Mouse (Mus musculus): ENCODE measurements around the gene P2rx1. TPM values are rescaled to one million over a fixed set of nuclear protein-coding genes. Genes with fewer than 3 reads are reported as not detected.

Gene P2rx1
- polyA plus RNA-seq, 1 experiment from 2014 or later, result 0.41 TPM

- H3K36me3 ChIP-seq (ENCODE audit: control insufficient read depth, insufficient read depth, low read length), result no peaks in the 10 kb centered on the region
- DNase-seq, result no peak
- no peak for ATAC-seq (ENCODE audit: low FRiP score, low TSS enrichment)
These were observed 16.4 kb upstream of the P2rx1 start for GRCm38 (mm10) chr11:72982516-72982915.

GRCm38 (mm10) chr11:72983283-72983682 lies 15.6 kb upstream of the P2rx1 start:
- H3K36me3 ChIP-seq (ENCODE audit: control insufficient read depth, insufficient read depth, low read length), result no peaks in the 10 kb centered on the region
- DNase-seq, result no peak
- no peak for ATAC-seq (ENCODE audit: low FRiP score, low TSS enrichment)
- no peaks in the 10 kb centered on the region for H3K27me3 ChIP-seq (ENCODE audit: control insufficient read depth, insufficient read depth, low read length)
- H3K9ac ChIP-seq (replicated peaks; ENCODE audit: low read length), result no peak overlapping the region
- no peak overlapping the region for H3K4me3 ChIP-seq (replicated peaks; ENCODE audit: low read depth, low read length)
- no peak overlapping the region for H3K4me2 ChIP-seq (ENCODE audit: low read length)
- no peak overlapping the region for H3K27ac ChIP-seq (replicated peaks; ENCODE audit: low read depth, low read length)
- 46% methylated on average over 5 of the region's 5 CpGs for WGBS
- H3K9me3 ChIP-seq (ENCODE audit: control insufficient read depth, low read length), result no peaks in the 10 kb centered on the region
- no peaks in the 10 kb centered on the region for H3K4me1 ChIP-seq (ENCODE audit: control insufficient read depth, insufficient read depth, low read length)

More at GRCm38 (mm10) chr11:72982516-72982915, 16.4 kb upstream of the P2rx1 start:
- Histone ChIP-seq H3K4me2 (ENCODE audit: low read length) (no peak overlapping the region), H3K4me3 (replicated peaks; ENCODE audit: low read depth, low read length) (no peak overlapping the region), H3K27ac (replicated peaks; ENCODE audit: low read depth, low read length) (no peak overlapping the region), H3K4me1 (ENCODE audit: control insufficient read depth, insufficient read depth, low read length) (no peaks in the 10 kb centered on the region), H3K9me3 (ENCODE audit: control insufficient read depth, low read length) (no peaks in the 10 kb centered on the region), H3K9ac (replicated peaks; ENCODE audit: low read length) (no peak overlapping the region), H3K27me3 (ENCODE audit: control insufficient read depth, insufficient read depth, low read length) (no peaks in the 10 kb centered on the region)
- 84% methylated on average over 9 of the region's 9 CpGs for WGBS

GRCm38 (mm10) chr11:72986745-72987144 lies 12.2 kb upstream of the P2rx1 start:
- no peak overlapping the region for H3K9ac ChIP-seq (replicated peaks; ENCODE audit: low read length)
- no peaks in the 10 kb centered on the region for H3K36me3 ChIP-seq (ENCODE audit: control insufficient read depth, insufficient read depth, low read length)
- H3K4me3 ChIP-seq (replicated peaks; ENCODE audit: low read depth, low read length), result no peak overlapping the region
- H3K27me3 ChIP-seq (ENCODE audit: control insufficient read depth, insufficient read depth, low read length), result no peaks in the 10 kb centered on the region
- no peak for DNase-seq
- WGBS, result 80% methylated on average over 5 of the region's 5 CpGs
- H3K4me2 ChIP-seq (ENCODE audit: low read length), result no peak overlapping the region
- H3K27ac ChIP-seq (replicated peaks; ENCODE audit: low read depth, low read length), result no peak overlapping the region
- H3K4me1 ChIP-seq (ENCODE audit: control insufficient read depth, insufficient read depth, low read length), result no peaks in the 10 kb centered on the region
- ATAC-seq (ENCODE audit: low FRiP score, low TSS enrichment), result no peak
- no peaks in the 10 kb centered on the region for H3K9me3 ChIP-seq (ENCODE audit: control insufficient read depth, low read length)

- Histone ChIP-seq H3K9ac (replicated peaks; ENCODE audit: low read length) (no peak overlapping the region), H3K27me3 (ENCODE audit: control insufficient read depth, insufficient read depth, low read length) (no peaks in the 10 kb centered on the region), H3K9me3 (ENCODE audit: control insufficient read depth, low read length) (no peaks in the 10 kb centered on the region), H3K36me3 (ENCODE audit: control insufficient read depth, insufficient read depth, low read length) (no peaks in the 10 kb centered on the region), H3K4me1 (ENCODE audit: control insufficient read depth, insufficient read depth, low read length) (no peaks in the 10 kb centered on the region), H3K4me3 (replicated peaks; ENCODE audit: low read depth, low read length) (no peak overlapping the region), H3K27ac (replicated peaks; ENCODE audit: low read depth, low read length) (no peak overlapping the region), H3K4me2 (ENCODE audit: low read length) (no peak overlapping the region)
- DNase-seq (no peak), ATAC-seq (ENCODE audit: low FRiP score, low TSS enrichment) (no peak)
- 72% methylated on average over 5 of the region's 5 CpGs for WGBS
These were observed 11.7 kb upstream of the P2rx1 start for GRCm38 (mm10) chr11:72987234-72987633.

GRCm38 (mm10) chr11:72987807-72988206 lies 11.1 kb upstream of the P2rx1 start:
- WGBS, result 83% methylated on average over 5 of the region's 5 CpGs
- H3K36me3 ChIP-seq (ENCODE audit: control insufficient read depth, insufficient read depth, low read length), result no peaks in the 10 kb centered on the region
- no peak for DNase-seq
- H3K4me3 ChIP-seq (replicated peaks; ENCODE audit: low read depth, low read length), result no peak overlapping the region
- no peak for ATAC-seq (ENCODE audit: low FRiP score, low TSS enrichment)
- H3K9ac ChIP-seq (replicated peaks; ENCODE audit: low read length), result no peak overlapping the region
- no peak overlapping the region for H3K4me2 ChIP-seq (ENCODE audit: low read length)
- no peaks in the 10 kb centered on the region for H3K4me1 ChIP-seq (ENCODE audit: control insufficient read depth, insufficient read depth, low read length)
- H3K27ac ChIP-seq (replicated peaks; ENCODE audit: low read depth, low read length), result no peak overlapping the region
- no peaks in the 10 kb centered on the region for H3K9me3 ChIP-seq (ENCODE audit: control insufficient read depth, low read length)
- no peaks in the 10 kb centered on the region for H3K27me3 ChIP-seq (ENCODE audit: control insufficient read depth, insufficient read depth, low read length)

GRCm38 (mm10) chr11:72989044-72989443 lies 9.9 kb upstream of the P2rx1 start:
- H3K4me3 ChIP-seq (replicated peaks; ENCODE audit: low read depth, low read length), result no peak overlapping the region
- ATAC-seq (ENCODE audit: low FRiP score, low TSS enrichment), result no peak
- no peak overlapping the region for H3K4me2 ChIP-seq (ENCODE audit: low read length)
- H3K4me1 ChIP-seq (ENCODE audit: control insufficient read depth, insufficient read depth, low read length), result no peaks in the 10 kb centered on the region
- no peaks in the 10 kb centered on the region for H3K9me3 ChIP-seq (ENCODE audit: control insufficient read depth, low read length)
- H3K9ac ChIP-seq (replicated peaks; ENCODE audit: low read length), result no peak overlapping the region
- WGBS, result 86% methylated on average over 6 of the region's 6 CpGs
- no peaks in the 10 kb centered on the region for H3K36me3 ChIP-seq (ENCODE audit: control insufficient read depth, insufficient read depth, low read length)
- no peak for DNase-seq
- H3K27me3 ChIP-seq (ENCODE audit: control insufficient read depth, insufficient read depth, low read length), result no peaks in the 10 kb centered on the region
- no peak overlapping the region for H3K27ac ChIP-seq (replicated peaks; ENCODE audit: low read depth, low read length)

- ATAC-seq (ENCODE audit: low FRiP score, low TSS enrichment), result no peak
These were observed 8.2 kb upstream of the P2rx1 start for GRCm38 (mm10) chr11:72990688-72991087.

GRCm38 (mm10) chr11:72991961-72992360 lies 6.9 kb upstream of the P2rx1 start:
- 78% methylated on average over 9 of the region's 9 CpGs for WGBS
- no peaks in the 10 kb centered on the region for H3K27me3 ChIP-seq (ENCODE audit: control insufficient read depth, insufficient read depth, low read length)
- H3K9me3 ChIP-seq (ENCODE audit: control insufficient read depth, low read length), result no peaks in the 10 kb centered on the region

More at GRCm38 (mm10) chr11:72990688-72991087, 8.2 kb upstream of the P2rx1 start:
- H3K4me3 ChIP-seq (replicated peaks; ENCODE audit: low read depth, low read length), result no peak overlapping the region
- WGBS, result 71% methylated on average over 9 of the region's 9 CpGs
- no peaks in the 10 kb centered on the region for H3K27me3 ChIP-seq (ENCODE audit: control insufficient read depth, insufficient read depth, low read length)
- H3K4me1 ChIP-seq (ENCODE audit: control insufficient read depth, insufficient read depth, low read length), result no peaks in the 10 kb centered on the region
- no peaks in the 10 kb centered on the region for H3K36me3 ChIP-seq (ENCODE audit: control insufficient read depth, insufficient read depth, low read length)
- no peak overlapping the region for H3K4me2 ChIP-seq (ENCODE audit: low read length)
- H3K9me3 ChIP-seq (ENCODE audit: control insufficient read depth, low read length), result no peaks in the 10 kb centered on the region
- DNase-seq, result no peak
- H3K9ac ChIP-seq (replicated peaks; ENCODE audit: low read length), result no peak overlapping the region
- H3K27ac ChIP-seq (replicated peaks; ENCODE audit: low read depth, low read length), result no peak overlapping the region

GRCm38 (mm10) chr11:72996346-72996745 lies 2.6 kb upstream of the P2rx1 start:
- Histone ChIP-seq H3K9me3 (ENCODE audit: control insufficient read depth, low read length) (no peaks in the 10 kb centered on the region), H3K9ac (replicated peaks; ENCODE audit: low read length) (no peak overlapping the region), H3K4me3 (replicated peaks; ENCODE audit: low read depth, low read length) (no peak overlapping the region), H3K36me3 (ENCODE audit: control insufficient read depth, insufficient read depth, low read length) (no peaks in the 10 kb centered on the region), H3K4me2 (ENCODE audit: low read length) (no peak overlapping the region), H3K4me1 (ENCODE audit: control insufficient read depth, insufficient read depth, low read length) (no peaks in the 10 kb centered on the region), H3K27ac (replicated peaks; ENCODE audit: low read depth, low read length) (no peak overlapping the region), H3K27me3 (ENCODE audit: control insufficient read depth, insufficient read depth, low read length) (no peaks in the 10 kb centered on the region)
- no peak for ATAC-seq (ENCODE audit: low FRiP score, low TSS enrichment)
- 93% methylated on average over 6 of the region's 6 CpGs for WGBS
- no peak for DNase-seq

More at GRCm38 (mm10) chr11:72991961-72992360, 6.9 kb upstream of the P2rx1 start:
- Histone ChIP-seq H3K9ac (replicated peaks; ENCODE audit: low read length) (no peak overlapping the region), H3K36me3 (ENCODE audit: control insufficient read depth, insufficient read depth, low read length) (no peaks in the 10 kb centered on the region), H3K4me1 (ENCODE audit: control insufficient read depth, insufficient read depth, low read length) (no peaks in the 10 kb centered on the region), H3K4me2 (ENCODE audit: low read length) (no peak overlapping the region), H3K4me3 (replicated peaks; ENCODE audit: low read depth, low read length) (no peak overlapping the region), H3K27ac (replicated peaks; ENCODE audit: low read depth, low read length) (no peak overlapping the region)
- ATAC-seq (ENCODE audit: low FRiP score, low TSS enrichment), result no peak
- no peak for DNase-seq

Measured in midbrain, embryonic 14.5 days (tissue).